Mouse (Mus musculus): Measurements from ENCODE around the gene Grin1. TPM values are rescaled to one million over a fixed set of nuclear protein-coding genes. Genes with fewer than 3 reads are reported as not detected.

The Grin1 gene
- polyA plus RNA-seq, 1 experiment from 2014 or later, result 0.32 TPM

- Histone ChIP-seq H3K4me1 (ENCODE audit: control insufficient read depth, insufficient read depth, low read length) (peaks cover 12% of the 10 kb centered on the region), H3K9ac (ENCODE audit: low read depth, low read length) (peak overlapping the region; percentile 58), H3K9me3 (ENCODE audit: control insufficient read depth, low read length) (no peaks in the 10 kb centered on the region), H3K4me2 (replicated peaks; ENCODE audit: low read depth, low read length) (peak overlapping the region; percentile 86), H3K27ac (ENCODE audit: low read depth, low read length) (no peak overlapping the region), H3K36me3 (ENCODE audit: control insufficient read depth, insufficient read depth, low read length) (peaks cover 29% of the 10 kb centered on the region), H3K27me3 (ENCODE audit: control insufficient read depth, insufficient read depth, low read length) (no peaks in the 10 kb centered on the region), H3K4me3 (ENCODE audit: low read length) (peak overlapping the region; percentile 58)
- WGBS, result 33% methylated on average over 18 of the region's 18 CpGs
- ATAC-seq (ENCODE audit: low FRiP score, low TSS enrichment), result peak; percentile 16; the same call in 1 of the 2 replicates
Measured at GRCm38 (mm10) chr2:25355419-25356066, 36.6 kb upstream of the Grin1 start.

- H3K27ac ChIP-seq (ENCODE audit: low read depth, low read length), result no peak overlapping the region
- ATAC-seq (ENCODE audit: low FRiP score, low TSS enrichment), result no peak
- peaks cover 43% of the 10 kb centered on the region for H3K36me3 ChIP-seq (ENCODE audit: control insufficient read depth, insufficient read depth, low read length)
Measured at GRCm38 (mm10) chr2:25354211-25354610, 35.2 kb upstream of the Grin1 start.

GRCm38 (mm10) chr2:25350701-25351100, 31.7 kb upstream of the Grin1 start:
- ATAC-seq (ENCODE audit: low FRiP score, low TSS enrichment), result no peak
- Histone ChIP-seq H3K4me2 (replicated peaks; ENCODE audit: low read depth, low read length) (no peak overlapping the region), H3K4me3 (ENCODE audit: low read length) (no peak overlapping the region), H3K27me3 (ENCODE audit: control insufficient read depth, insufficient read depth, low read length) (no peaks in the 10 kb centered on the region), H3K4me1 (ENCODE audit: control insufficient read depth, insufficient read depth, low read length) (peaks cover 3% of the 10 kb centered on the region; the same call in 1 of the 2 replicates), H3K36me3 (ENCODE audit: control insufficient read depth, insufficient read depth, low read length) (peaks cover 75% of the 10 kb centered on the region), H3K9me3 (ENCODE audit: control insufficient read depth, low read length) (no peaks in the 10 kb centered on the region), H3K9ac (ENCODE audit: low read depth, low read length) (no peak overlapping the region), H3K27ac (ENCODE audit: low read depth, low read length) (no peak overlapping the region)
- 94% methylated on average over 3 of the region's 3 CpGs for WGBS

More at GRCm38 (mm10) chr2:25354211-25354610, 35.2 kb upstream of the Grin1 start:
- Histone ChIP-seq H3K4me2 (replicated peaks; ENCODE audit: low read depth, low read length) (no peak overlapping the region), H3K9ac (ENCODE audit: low read depth, low read length) (no peak overlapping the region), H3K4me1 (ENCODE audit: control insufficient read depth, insufficient read depth, low read length) (peaks cover 12% of the 10 kb centered on the region), H3K9me3 (ENCODE audit: control insufficient read depth, low read length) (no peaks in the 10 kb centered on the region), H3K4me3 (ENCODE audit: low read length) (no peak overlapping the region), H3K27me3 (ENCODE audit: control insufficient read depth, insufficient read depth, low read length) (no peaks in the 10 kb centered on the region)
- WGBS, result 84% methylated on average over 6 of the region's 6 CpGs

DNA sequence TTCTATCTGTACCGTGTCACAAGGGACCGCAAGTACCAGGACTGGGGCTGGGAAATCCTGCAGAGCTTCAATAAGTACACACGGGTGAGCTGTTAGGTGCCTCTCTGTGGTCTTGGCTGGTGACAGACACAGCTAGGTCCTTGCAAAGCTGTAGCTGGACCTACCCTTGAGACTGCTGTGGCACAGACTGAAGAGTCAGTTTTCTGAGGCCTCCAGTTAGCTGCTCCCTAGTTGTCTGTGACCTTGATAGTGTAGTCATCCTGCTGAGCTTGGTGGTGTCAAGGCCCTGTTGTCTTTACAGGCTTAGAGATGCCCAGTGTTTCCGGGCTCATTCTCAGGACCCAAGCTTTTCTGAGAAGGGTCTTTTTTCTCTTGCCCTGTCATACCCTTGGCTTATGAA, 30.5 kb upstream of the Grin1 start:
- H3K9me3 ChIP-seq (ENCODE audit: control insufficient read depth, low read length), result no peaks in the 10 kb centered on the region
- no peak for ATAC-seq (ENCODE audit: low FRiP score, low TSS enrichment)
- H3K9ac ChIP-seq (ENCODE audit: low read depth, low read length), result no peak overlapping the region
- no peaks in the 10 kb centered on the region for H3K4me1 ChIP-seq (ENCODE audit: control insufficient read depth, insufficient read depth, low read length)
- H3K27ac ChIP-seq (ENCODE audit: low read depth, low read length), result no peak overlapping the region
- no peak overlapping the region for H3K4me3 ChIP-seq (ENCODE audit: low read length)
- no peak overlapping the region for H3K4me2 ChIP-seq (replicated peaks; ENCODE audit: low read depth, low read length)
- peaks cover 87% of the 10 kb centered on the region for H3K36me3 ChIP-seq (ENCODE audit: control insufficient read depth, insufficient read depth, low read length)
- H3K27me3 ChIP-seq (ENCODE audit: control insufficient read depth, insufficient read depth, low read length), result no peaks in the 10 kb centered on the region
- 89% methylated on average over 4 of the region's 4 CpGs for WGBS

- no peaks in the 10 kb centered on the region for H3K27me3 ChIP-seq (ENCODE audit: control insufficient read depth, insufficient read depth, low read length)
- H3K27ac ChIP-seq (ENCODE audit: low read depth, low read length), result no peak overlapping the region
- H3K9ac ChIP-seq (ENCODE audit: low read depth, low read length), result no peak overlapping the region
- no peak overlapping the region for H3K4me3 ChIP-seq (ENCODE audit: low read length)
- no peaks in the 10 kb centered on the region for H3K4me1 ChIP-seq (ENCODE audit: control insufficient read depth, insufficient read depth, low read length)
- H3K9me3 ChIP-seq (ENCODE audit: control insufficient read depth, low read length), result no peaks in the 10 kb centered on the region
- H3K4me2 ChIP-seq (replicated peaks; ENCODE audit: low read depth, low read length), result no peak overlapping the region
- no peak for ATAC-seq (ENCODE audit: low FRiP score, low TSS enrichment)
- 86% methylated on average over 7 of the region's 7 CpGs for WGBS
- peaks cover 96% of the 10 kb centered on the region for H3K36me3 ChIP-seq (ENCODE audit: control insufficient read depth, insufficient read depth, low read length)
Measured at GRCm38 (mm10) chr2:25348162-25348561, 29.2 kb upstream of the Grin1 start.

DNA sequence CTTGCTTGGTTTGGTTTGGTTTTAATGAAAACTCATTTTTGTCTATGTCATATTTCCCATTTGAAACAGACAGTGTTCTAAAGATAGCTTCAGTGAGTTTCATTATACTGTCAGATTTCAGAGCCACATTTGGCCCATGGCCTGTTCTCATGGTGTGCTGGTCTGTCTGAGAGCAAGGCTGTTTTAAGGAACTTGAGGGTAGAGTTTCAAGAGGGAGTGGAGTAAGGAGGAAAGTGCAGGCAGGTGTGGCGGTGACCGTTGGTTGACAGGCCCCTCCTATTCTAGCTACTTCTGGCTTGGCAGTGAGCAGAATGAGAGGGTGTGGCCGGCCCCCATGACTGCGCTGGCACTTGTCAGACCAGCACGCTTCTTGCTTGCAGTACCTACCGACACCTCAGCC, 19.3 kb upstream of the Grin1 start:
- no peak overlapping the region for H3K4me3 ChIP-seq (ENCODE audit: low read length)
- H3K4me2 ChIP-seq (replicated peaks; ENCODE audit: low read depth, low read length), result no peak overlapping the region
- H3K27me3 ChIP-seq (ENCODE audit: control insufficient read depth, insufficient read depth, low read length), result no peaks in the 10 kb centered on the region
- no peaks in the 10 kb centered on the region for H3K9me3 ChIP-seq (ENCODE audit: control insufficient read depth, low read length)
- H3K9ac ChIP-seq (ENCODE audit: low read depth, low read length), result no peak overlapping the region
- no peak overlapping the region for H3K27ac ChIP-seq (ENCODE audit: low read depth, low read length)
- peaks cover 2% of the 10 kb centered on the region for H3K4me1 ChIP-seq (ENCODE audit: control insufficient read depth, insufficient read depth, low read length)
- WGBS, result 93% methylated on average over 6 of the region's 6 CpGs
- no peak for ATAC-seq (ENCODE audit: low FRiP score, low TSS enrichment)
- H3K36me3 ChIP-seq (ENCODE audit: control insufficient read depth, insufficient read depth, low read length), result peaks cover 81% of the 10 kb centered on the region

DNA sequence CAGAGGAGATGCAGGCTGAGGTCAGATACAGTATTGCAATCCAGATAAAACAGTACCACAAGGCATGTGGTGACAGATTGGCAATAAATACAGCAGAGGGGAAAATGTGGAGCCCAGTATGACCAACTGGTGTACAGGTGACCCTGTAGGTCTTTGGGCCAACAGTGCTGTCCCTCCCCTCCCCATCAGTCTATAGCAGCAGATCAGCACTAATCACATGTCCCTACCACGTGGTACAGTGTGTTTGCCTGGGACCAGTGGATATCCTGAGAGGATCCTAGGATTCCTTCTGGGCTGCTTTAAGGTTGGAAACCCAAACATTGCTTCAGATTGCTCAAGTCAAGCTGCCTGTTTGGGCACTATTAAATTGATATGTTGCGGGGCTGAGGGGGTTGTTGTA, 14.6 kb upstream of the Grin1 start:
- H3K27me3 ChIP-seq (ENCODE audit: control insufficient read depth, insufficient read depth, low read length), result no peaks in the 10 kb centered on the region
- no peak for ATAC-seq (ENCODE audit: low FRiP score, low TSS enrichment)
- H3K4me3 ChIP-seq (ENCODE audit: low read length), result peak overlapping the region; percentile 95
- no peaks in the 10 kb centered on the region for H3K9me3 ChIP-seq (ENCODE audit: control insufficient read depth, low read length)
- H3K36me3 ChIP-seq (ENCODE audit: control insufficient read depth, insufficient read depth, low read length), result peaks cover 47% of the 10 kb centered on the region
- H3K4me1 ChIP-seq (ENCODE audit: control insufficient read depth, insufficient read depth, low read length), result peaks cover 10% of the 10 kb centered on the region
- H3K27ac ChIP-seq (ENCODE audit: low read depth, low read length), result no peak overlapping the region
- peak overlapping the region; percentile 80 for H3K4me2 ChIP-seq (replicated peaks; ENCODE audit: low read depth, low read length)
- H3K9ac ChIP-seq (ENCODE audit: low read depth, low read length), result peak overlapping the region; percentile 95; the same call in 1 of the 2 replicates
- 84% methylated on average over 2 of the region's 2 CpGs for WGBS

DNA sequence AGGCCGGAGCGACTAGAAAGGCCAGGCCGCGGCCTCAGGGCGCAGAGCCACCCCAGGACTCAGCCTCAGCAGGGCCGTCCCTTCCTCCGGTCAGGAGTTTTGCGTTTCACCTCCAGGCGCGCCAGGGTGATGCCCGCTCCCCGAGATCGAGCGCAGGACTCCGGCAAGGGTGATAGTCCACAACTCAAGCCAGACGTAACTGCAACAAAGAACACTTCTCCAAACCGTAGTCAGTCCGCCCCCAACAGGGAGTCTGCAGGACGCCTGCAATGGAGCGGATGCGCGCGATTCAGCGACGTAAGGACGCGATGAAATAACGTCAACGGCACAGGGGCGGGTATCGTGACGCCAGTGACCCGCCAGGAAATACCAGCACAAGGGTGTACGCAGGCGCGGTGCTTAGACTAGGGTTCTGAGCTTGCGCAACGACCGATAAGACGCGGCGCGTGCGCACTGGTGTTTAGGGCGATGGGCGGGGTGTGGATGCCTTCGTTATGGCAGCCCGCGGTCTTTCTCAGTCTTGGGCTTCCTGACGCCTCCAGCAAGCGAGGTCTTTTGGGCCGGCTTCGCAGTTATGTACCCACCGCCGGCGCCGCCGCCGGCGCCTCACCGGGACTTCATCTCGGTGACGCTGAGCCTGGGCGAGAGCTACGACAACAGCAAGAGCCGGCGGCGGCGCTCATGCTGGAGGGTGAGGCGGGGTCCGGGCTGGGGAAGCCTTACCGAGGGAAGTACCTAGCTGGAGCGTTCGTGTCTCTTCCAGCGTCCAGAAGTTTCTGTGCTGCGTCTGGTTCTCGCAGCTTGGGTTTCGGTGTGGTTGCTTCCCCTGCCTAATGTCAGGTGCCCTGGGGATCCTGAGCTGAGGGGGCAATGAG, 13.5 kb upstream of the Grin1 start, which contains the start of gene Man1b1:
Gene Man1b1 (plus strand): TSS at position 53 of the 875 bp plus-strand sequence.
- Histone ChIP-seq H3K4me2 (replicated peaks; ENCODE audit: low read depth, low read length) (peak within 1 kb of the TSS; percentile 80), H3K27ac (ENCODE audit: low read depth, low read length) (peak within 1 kb of the TSS; percentile 82), H3K9ac (ENCODE audit: low read depth, low read length) (peak within 1 kb of the TSS; percentile 95), H3K4me3 (ENCODE audit: low read length) (peak within 1 kb of the TSS; percentile 95), H3K36me3 (ENCODE audit: control insufficient read depth, insufficient read depth, low read length) (peaks cover 36% of the 10 kb centered on the region), H3K27me3 (ENCODE audit: control insufficient read depth, insufficient read depth, low read length) (no peaks in the 10 kb centered on the region), H3K9me3 (ENCODE audit: control insufficient read depth, low read length) (no peaks in the 10 kb centered on the region), H3K4me1 (ENCODE audit: control insufficient read depth, insufficient read depth, low read length) (peaks cover 10% of the 10 kb centered on the region)
- under 1% methylated on average over 78 of the region's 78 CpGs for WGBS
- ATAC-seq (ENCODE audit: low FRiP score, low TSS enrichment), result peak; percentile 99

GRCm38 (mm10) chr2:25331470-25331869, 12.5 kb upstream of the Grin1 start:
- Histone ChIP-seq H3K27ac (ENCODE audit: low read depth, low read length) (no peak overlapping the region; the same call in 1 of the 2 replicates), H3K4me3 (ENCODE audit: low read length) (peak overlapping the region; percentile 95), H3K9me3 (ENCODE audit: control insufficient read depth, low read length) (no peaks in the 10 kb centered on the region), H3K27me3 (ENCODE audit: control insufficient read depth, insufficient read depth, low read length) (no peaks in the 10 kb centered on the region), H3K4me1 (ENCODE audit: control insufficient read depth, insufficient read depth, low read length) (peaks cover 10% of the 10 kb centered on the region), H3K9ac (ENCODE audit: low read depth, low read length) (peak overlapping the region; percentile 95), H3K4me2 (replicated peaks; ENCODE audit: low read depth, low read length) (peak overlapping the region; percentile 60), H3K36me3 (ENCODE audit: control insufficient read depth, insufficient read depth, low read length) (peaks cover 26% of the 10 kb centered on the region)
- no peak for ATAC-seq (ENCODE audit: low FRiP score, low TSS enrichment)
- 63% methylated on average over 9 of the region's 9 CpGs for WGBS

All from kidney, embryonic 14.5 days (tissue).